Mouse (Mus musculus) megakaryocyte-erythroid progenitor cell, adult 5-6 weeks (primary cell): Measurements from ENCODE around the gene Otud7b. TPM values are rescaled to one million over a fixed set of nuclear protein-coding genes. Genes with fewer than 3 reads are reported as not detected.

Experiments
- ATAC-seq: replicated peaks from 2 replicates; pipeline ENCODE4 v1.8.0; 2016; ENCODE audit warnings: mild to moderate bottlenecking, inconsistent platforms; ENCODE audit not compliant: severe bottlenecking, poor library complexity, low FRiP score, low TSS enrichment
- total RNA-seq, 2 experiments: library from RNA; stranded (forward) in 1 of 2; stranded (reverse) in 1 of 2; fragments of 200-1000, 215-1000 nt in 1 of 2; fragments of >200 nt in 1 of 2; fragmentation: Nextera tagmentation in 1 of 2; gene quantifications; 2 replicates each; pipeline ENCODE4 v1.2.3; 2014 to 2017

The Otud7b gene
- total RNA-seq, 2 experiments from 2014 or later: 11.7 to 12.3 TPM

DNA sequence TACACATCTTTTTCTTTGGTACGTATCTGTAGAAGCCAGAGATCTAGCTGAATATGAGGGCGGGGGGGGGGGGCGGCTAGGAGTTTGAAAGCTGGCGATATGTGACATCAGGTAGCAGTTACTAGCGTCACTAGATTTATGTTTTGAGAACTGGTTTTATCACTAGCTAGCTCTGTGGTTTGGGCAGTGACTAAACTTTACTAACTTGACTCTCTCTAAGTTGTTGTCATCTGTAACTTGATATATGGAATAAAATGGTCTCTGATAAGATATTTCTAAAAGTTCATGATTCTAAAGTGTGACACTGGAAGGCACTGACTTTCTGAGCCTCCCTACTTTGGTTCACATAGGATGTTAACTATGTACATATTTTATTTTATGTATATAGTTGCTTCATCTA lies 19.9 kb downstream of the Otud7b start:
- ATAC-seq: no peak

GRCm38 (mm10) chr3:96128128-96128527 lies 23.8 kb downstream of the Otud7b start:
- ATAC-seq: no peak

GRCm38 (mm10) chr3:96132478-96132877 lies 28.2 kb downstream of the Otud7b start:
- ATAC-seq: no peak

GRCm38 (mm10) chr3:96133327-96133905 lies 29.1 kb downstream of the Otud7b start:
- ATAC-seq: no peak

DNA sequence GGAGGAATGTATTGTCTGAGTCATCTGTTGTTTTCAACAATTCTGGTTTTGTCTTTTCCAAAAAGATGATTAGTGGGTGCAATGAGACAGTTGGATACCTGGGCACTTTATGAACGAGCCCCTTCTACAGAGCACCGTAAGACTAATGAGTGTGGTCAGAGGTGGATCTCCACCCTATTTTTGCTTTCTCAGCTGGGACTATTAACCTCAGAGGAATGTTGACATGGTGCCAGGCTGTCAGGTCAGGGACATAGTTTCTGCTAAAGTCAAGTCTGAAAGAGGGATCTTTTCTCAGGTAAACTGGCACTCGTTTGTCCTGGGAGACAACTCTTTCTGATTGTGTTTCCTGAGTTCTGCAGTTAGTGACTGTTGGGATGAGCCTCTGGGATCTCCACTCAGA lies 30.7 kb downstream of the Otud7b start:
- no peak for ATAC-seq

DNA sequence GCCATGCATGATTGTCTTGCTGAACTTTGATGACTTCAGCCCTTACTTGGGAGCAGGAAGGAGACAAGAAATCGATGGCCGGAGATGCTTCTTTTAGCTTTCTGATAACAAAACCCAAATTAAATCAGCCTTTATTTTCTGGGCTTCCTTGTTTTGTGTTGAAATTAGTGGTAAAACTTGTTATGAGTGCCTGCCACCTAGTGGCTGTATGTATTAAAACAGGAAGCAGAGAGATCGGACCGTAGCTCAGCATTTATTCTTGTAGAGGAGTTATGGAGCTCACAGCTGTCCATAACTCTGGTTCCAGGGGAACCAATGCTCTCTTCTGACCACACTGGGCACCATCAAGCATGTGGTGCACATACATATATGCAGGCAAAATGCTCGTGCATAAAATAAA lies 43.6 kb downstream of the Otud7b start:
- ATAC-seq: peak; percentile 77

DNA sequence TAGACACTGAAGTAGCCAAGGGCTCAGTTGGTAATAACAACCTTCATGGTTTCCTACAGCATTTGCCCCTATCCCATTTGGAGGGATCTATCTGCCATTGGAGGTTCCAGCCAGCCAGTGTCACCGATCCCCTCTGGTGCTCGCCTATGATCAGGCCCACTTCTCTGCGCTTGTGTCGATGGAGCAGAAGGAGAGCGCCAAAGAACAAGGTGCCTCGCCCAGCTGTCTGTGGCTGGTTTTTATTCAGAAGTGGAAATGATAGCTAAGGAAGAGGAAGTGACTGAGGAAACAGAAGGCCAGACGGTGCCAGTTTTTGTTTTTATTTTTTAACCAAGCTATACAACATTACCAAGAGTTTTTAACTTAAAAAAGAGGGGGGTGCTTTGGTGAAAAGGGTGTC lies 47.5 kb downstream of the Otud7b start:
- ATAC-seq: no peak

GRCm38 (mm10) chr3:96152611-96153010 lies 48.3 kb downstream of the Otud7b start:
- ATAC-seq: no peak

DNA sequence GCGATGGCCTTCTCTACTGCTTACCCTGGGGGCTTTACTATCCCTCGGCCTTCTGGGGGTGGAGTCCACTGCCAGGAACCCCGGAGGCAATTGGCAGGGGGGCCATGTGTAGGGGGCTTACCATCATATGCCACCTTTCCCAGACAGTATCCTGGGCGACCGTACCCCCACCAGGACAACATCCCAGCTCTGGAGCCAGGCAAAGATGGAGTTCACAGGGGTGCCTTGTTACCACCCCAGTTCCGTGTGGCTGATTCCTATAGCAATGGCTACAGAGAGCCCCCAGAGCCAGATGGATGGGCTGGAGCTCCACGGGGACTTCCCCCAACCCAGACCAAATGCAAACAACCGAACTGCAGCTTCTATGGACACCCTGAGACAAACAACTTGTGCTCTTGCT lies 51.2 kb downstream of the Otud7b start:
- ATAC-seq: no peak

DNA sequence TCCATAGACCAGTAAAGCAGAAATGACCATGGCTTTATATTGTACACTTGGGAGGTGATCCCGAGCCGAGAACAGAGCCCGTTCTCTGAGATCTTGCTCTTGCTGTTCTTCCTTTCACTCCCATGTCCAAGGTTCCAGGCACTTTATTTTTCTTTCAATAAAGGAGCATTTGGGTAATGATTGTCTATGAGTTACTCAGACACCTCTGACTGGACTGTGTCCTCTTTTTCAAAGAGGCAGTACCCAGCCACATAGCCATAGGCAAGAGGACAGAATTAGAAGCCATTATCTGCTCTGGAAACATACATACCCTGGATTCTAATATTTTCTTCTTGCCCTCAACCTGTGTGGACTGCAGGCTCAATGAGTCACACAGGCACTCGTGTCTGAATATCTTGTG lies 55.5 kb downstream of the Otud7b start:
- ATAC-seq: no peak

DNA sequence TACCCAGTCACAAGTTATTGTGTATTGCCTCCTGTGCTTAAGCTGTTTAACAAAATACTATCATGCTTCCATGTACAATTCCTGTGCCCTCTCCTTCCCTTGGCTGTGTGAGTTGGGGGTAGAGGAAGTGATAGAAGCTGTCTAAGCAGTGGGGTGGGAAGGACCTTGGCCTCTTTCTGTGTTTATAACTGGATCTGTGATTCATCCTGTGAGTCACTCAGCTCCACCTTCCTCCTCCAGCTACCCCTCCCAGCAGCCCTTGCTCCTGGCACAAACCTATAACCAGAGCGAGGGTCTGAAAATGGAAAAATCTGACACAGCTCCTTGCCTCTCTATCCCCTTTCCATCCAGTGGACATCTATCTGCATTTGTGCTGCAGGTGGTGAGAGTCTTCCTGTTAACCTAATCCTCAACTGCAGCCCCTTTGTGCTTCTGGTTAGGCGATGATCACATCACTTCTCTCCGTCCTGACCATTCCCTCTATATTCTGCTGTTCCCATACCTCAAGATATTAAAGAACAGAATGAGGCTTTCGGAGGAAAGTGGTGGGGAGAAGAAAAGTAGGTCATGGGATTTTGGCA lies 56.0 kb downstream of the Otud7b start:
- ATAC-seq: no peak

DNA sequence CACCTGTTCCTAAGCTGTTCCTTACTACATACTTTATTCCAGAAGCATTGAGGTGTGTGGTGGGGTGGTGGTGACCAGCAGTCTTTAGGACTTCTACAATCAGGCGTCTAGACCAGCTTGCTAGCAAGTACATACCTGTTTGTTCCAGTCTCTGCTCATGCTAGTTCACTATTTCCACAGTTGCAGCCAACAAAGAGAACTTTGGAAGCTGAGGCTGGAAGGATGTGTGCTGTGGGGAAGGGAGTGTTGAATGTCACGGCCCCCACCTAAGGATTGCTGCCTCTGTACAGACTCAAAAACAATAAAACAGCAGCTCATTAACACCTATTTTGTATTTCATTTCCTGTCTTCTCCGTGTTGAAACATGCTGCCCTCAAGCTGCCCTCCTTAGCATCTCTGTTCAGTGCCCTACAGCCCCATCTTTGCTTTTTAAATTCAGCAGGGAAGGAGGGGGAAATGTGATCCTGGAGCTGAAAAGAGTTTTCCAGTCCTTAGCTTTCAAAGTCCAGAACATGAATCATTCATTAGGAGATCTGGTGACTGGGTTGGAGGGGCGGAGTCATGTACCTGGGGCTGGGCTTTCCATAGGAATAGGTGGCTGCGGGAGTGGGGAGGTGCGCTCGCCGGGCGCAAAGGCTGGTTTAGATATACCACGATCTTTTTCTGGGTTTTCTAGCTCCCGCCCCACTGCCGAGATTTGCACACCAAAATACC lies 56.6 kb downstream of the Otud7b start:
- ATAC-seq: no peak

- no peak for ATAC-seq
Observed at GRCm38 (mm10) chr3:96161869-96162840, 57.8 kb downstream of the Otud7b start, which contains the start of gene Mtmr11. TSS of gene Mtmr11 (plus strand) at chr3:96162004.

DNA sequence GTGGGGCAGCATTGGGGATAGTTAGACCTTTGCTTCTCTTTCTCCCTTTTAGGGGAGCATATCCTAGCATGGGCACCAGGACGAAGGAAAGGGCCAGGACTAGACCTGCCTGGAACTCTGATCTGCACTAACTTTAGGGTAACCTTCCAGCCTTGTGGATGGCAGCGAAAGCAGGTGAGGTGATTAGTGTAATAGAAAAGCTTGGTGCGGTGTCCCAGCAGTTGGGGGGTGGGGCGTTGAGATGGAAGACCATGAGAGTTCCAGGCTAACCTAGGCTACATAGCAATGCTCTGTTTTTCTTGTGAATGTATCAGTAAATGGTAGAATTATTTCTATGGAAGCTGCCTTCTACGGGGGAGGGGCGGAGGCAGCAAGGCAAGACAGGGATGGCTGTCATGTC lies 58.7 kb downstream of the Otud7b start:
- no peak for ATAC-seq

DNA sequence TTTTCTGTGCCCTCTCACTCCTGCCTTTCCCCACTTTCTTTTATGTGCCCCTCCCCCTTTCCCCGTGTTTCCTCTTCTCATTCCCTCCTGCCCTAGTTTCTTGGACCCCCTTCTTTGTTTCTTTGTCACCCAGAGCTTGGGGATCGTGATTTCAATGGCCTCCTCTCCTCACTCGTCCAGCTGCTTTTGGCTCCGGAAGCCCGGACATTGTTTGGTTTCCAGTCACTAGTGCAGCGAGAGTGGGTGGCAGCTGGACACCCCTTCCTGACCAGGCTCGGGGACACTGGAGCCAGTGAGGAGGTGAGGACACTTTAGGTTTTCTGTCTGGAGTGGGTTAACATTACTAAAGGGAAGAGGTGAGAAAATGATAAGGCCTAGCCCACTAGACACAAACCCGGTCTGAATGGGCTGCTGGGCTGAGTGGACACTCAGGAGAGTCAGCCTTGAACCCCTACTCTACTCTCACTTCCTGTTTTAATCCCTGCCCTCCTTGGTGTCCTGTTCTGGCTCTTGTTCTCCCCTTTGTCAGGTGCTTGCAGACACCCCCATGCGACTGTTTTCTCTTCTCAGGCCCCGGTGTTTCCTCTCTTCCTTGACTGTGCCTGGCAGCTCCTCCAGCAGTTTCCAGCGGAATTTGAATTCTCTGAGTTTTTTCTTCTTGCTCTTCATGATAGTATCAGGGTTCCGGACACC lies 64.3 kb downstream of the Otud7b start:
- no peak for ATAC-seq

DNA sequence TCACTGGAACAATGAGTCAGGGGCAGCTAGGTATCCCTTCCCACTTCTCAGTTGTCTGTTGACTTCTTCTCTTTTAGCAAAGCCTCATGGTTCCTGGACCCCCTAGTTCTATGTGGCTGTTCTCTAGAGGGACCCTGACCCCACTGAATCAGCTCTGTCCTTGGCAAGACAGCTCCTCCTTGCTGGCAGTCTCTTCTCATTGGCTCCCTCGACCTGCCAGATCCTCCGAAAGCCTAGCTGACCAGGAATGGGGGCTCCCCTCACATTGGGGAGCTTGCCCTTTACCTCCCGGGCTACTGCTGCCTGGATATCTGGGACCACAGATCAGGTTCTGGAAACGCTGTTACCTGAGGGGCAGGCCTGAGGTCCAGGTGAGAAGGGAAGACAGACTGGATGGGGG lies 65.9 kb downstream of the Otud7b start:
- no peak for ATAC-seq

DNA sequence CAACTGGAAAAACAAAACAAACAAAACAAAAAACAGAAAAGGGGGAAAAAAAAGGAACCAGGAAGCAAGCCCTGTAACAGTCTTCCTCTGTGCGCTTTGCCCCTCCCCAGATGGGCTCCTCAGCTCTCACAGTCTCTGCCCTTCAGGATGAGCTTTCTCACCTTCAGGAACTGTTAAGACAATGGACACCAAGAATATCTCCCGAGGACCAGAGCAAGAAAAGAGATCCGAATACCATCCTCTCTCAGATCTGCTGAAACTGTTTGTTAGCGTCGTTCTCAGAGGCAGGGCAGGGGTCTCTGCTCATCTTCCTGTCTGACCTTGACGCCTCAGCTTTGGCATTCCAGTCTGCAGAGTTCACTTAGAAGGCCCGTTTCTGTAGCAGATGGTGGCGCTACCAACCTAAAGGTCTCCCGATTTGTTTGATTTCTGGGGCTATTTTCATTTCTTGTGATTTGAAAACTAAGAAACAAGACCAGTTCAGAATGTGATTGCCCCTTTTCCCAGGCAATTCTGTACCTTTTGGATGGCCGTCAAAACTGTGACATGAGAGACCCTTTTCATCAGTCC lies 66.7 kb downstream of the Otud7b start:
- no peak for ATAC-seq

DNA sequence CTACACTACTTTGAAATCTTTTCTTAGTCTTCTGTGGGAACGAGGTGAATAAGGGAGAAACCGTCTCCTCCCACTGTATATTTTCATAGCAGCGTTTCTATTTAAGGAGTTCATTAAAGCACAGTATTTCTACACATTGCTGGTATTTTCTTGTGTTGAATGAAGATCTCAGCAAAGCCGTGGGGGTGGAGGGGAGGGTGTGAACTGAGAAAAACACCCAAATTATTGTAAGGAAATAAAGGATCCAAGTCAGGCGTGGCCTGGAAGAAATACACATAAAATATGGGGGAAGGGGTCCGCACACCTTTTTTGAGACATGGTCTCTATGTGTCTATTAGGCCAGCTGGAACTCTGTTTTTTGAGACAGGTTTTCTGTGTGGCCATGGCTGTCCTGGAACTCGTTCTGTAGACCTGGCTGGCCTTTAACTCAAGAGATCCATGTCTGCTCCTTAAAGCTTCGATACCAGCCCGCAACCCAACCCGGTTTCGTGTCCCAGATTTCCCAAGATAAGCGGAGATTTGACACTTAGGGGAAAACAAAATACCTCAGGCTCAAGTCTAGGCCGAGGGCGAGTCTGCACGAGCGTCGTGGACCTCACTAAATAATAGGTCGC lies 67.4 kb downstream of the Otud7b start:
- no peak for ATAC-seq
